Mouse (Mus musculus) liver (tissue): ENCODE measurements around the gene Ephb6.

ENCODE experiments used
- DNase-seq: peaks from one replicate; pipeline ENCODE4 v3.0.0-alpha.2; 2020; ENCODE audit warnings: mixed read lengths

Ephb6 gene

GRCm38 (mm10) chr6:41628180-41628579, 22.9 kb downstream of the Ephb6 start:
- no peak for DNase-seq

GRCm38 (mm10) chr6:41630791-41631190, 25.5 kb downstream of the Ephb6 start:
- no peak for DNase-seq

GRCm38 (mm10) chr6:41631549-41631948, 26.3 kb downstream of the Ephb6 start:
- no peak for DNase-seq

DNA sequence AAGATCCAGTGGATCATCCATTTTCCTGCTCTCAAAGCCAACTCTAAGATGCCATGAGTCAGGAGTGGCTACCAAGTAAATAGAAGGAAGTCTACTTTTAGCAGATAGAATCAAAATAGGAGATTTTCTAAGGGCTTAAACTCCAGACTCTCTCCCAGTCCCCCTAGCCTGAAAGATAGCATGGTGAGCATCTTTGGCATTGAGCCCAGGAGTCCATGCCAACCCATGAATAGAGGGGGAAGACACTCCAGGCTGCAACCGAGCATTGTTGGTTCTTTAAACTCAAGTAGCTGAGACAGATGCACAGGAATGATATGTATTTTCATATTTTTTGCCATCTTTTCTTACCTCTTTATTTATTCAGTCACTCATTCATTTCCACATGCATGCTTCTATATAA, 29.9 kb downstream of the Ephb6 start:
- DNase-seq = no peak

DNA sequence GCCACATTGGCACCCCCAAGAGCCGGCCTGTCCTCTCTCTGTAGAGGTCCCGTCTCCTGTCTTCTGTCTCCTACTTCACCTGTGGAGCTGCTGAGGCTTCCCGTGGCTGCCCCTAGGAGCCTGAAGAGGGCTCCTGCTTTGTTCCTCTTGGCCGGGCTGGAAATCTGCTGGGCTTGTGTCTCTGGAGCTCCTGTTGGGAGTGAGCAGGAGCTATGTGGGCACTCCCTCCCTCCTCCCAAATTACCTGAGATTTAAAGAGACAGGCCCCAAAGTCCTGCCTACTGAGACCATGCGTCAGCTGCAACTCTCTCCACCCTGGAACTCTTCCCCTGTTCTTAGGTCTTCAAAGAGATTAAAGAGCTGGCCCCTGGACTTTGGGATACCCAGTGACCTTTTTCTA, 30.9 kb downstream of the Ephb6 start, which contains the start of gene Trpv6:
TSS of gene Trpv6 (minus strand) at position 228 of the 400 bp plus-strand sequence.
- no peak for DNase-seq

DNA sequence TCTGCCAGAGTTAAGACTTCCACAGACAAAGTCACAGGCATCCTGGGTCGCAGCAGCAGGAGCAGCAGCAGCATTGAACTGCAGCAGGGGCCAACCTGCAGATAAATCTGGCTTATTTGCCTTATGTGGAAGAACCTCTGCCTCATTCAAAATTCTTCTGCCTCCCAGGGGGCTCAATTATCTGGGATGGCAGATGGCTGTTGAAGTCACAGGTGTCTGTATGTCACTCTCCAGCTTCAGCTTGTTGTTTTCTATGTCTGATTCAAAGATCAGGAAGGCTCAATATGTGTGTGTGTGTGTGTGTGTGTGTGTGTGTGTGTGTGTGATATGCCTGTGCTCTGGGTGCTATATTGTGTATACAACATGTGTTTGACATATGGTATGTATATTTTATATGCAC, 32.1 kb downstream of the Ephb6 start:
- no peak for DNase-seq

GRCm38 (mm10) chr6:41637927-41638506, 32.7 kb downstream of the Ephb6 start:
- DNase-seq = no peak

DNA sequence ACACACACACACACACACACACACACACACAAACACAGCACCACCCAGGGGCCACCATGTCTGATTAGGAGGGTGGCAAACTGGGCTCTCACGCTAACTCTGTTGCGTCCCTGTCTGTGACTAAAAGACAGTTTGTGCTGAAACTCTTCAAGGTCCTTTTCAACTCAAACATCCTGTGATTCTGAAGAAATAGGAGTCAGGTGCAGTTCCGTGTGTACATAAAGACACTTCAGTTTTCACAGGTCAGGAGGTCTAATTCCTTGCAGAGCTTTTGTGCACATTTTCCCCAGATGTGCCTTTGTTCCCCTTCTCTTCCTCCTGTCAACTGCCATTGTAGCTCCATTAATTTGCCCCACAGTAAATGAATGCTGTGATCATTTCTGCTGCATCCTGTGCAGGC, 35.2 kb downstream of the Ephb6 start:
- DNase-seq = no peak

DNA sequence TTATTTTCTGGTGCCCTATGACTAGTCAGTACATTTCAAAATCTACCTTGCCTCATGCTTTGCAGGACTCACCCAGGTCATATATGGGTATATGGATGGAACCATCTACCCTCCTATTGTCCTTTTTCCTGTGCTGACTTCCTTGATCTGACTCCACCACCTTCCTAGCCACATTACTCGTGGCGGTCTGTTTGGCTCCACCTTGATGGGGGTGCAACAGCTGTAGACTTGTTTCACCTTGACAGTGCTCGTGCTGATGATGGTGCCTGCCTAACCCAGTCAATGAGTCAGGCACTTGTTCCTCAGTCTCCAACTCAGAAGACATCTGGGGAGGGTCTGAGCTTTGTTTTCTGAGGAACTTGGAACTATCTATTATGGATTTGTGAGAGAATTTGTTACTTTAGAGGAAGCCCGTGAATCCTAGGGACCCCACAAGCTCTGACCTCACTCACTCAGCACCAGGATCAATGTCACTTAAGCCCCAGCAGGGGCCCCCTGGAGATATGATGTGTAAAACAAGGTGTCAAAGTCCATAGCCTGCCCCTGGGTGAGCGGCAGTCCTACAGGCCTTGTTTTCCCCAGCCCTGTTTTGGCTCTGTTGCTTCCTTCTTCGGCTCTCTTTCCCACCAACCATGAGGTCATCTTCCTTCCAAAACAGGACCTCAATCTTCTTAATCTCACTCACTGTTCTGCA, 36.0 kb downstream of the Ephb6 start:
- no peak for DNase-seq

GRCm38 (mm10) chr6:41642765-41643164, 37.5 kb downstream of the Ephb6 start:
- DNase-seq = no peak

DNA sequence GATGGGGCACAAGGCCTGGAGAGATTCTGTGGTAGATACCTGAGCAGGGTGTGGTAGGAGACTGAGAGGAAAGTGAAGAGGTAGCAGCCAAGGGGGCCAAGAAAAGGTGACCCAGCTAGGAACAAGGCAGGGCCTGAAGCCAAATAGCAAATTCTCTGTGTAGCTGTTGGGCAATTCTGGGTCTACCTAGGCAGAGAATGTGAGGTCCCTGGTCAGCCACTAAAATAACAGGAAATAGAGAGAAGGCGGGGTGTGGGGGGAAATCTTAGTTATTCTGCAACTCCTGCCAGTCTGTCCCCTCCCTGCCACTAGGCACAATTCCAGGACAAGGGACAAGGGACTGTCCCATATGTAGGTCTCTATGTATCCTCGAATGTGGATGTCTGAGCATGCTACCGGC, 37.9 kb downstream of the Ephb6 start:
- DNase-seq = no peak

GRCm38 (mm10) chr6:41646220-41646619, 40.9 kb downstream of the Ephb6 start:
- DNase-seq = no peak

GRCm38 (mm10) chr6:41646672-41647071, 41.4 kb downstream of the Ephb6 start:
- no peak for DNase-seq

- no peak for DNase-seq
Observed at GRCm38 (mm10) chr6:41653173-41653572, 47.9 kb downstream of the Ephb6 start.

- no peak for DNase-seq
Observed at GRCm38 (mm10) chr6:41654648-41655047, 49.4 kb downstream of the Ephb6 start.

DNA sequence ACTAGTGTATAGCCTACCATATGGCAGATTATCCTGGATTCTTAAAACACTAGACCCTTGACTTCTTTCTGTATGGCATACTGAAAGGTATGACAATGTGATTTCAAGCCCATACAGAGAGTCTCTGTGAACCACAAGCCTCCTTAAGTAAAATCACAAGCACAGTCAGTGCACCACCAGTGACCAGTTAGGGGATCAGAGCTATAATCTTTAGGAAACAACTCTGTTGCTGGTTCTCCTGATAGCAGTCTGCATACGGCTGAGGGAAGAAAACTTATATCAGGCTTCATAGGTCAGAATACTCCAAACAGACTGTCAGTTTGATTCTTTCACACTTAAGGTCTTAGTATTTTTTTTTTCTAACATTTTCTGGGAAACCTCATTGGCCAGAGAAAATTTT, 53.2 kb downstream of the Ephb6 start:
- DNase-seq = no peak

DNA sequence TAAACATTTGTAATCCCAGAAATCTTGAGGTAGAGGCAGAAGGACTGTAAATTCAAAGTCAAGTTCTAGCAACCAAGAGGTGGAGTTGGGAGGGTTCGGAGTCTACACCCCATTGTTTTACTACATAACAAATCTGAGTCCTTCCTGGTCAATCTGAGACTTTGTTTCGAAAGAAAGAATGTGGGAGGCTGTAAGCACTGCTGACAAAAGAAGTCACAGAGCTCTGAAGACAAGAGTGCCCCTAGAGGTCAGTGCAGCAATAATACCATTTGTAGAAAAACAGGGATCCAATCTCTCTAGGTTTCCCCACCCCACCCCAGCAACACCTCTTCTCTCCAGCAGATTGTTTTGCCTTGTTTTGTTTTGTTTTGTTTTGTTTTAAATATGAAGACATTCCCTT, 57.0 kb downstream of the Ephb6 start:
- no peak for DNase-seq
